In the genomic region with DNA sequence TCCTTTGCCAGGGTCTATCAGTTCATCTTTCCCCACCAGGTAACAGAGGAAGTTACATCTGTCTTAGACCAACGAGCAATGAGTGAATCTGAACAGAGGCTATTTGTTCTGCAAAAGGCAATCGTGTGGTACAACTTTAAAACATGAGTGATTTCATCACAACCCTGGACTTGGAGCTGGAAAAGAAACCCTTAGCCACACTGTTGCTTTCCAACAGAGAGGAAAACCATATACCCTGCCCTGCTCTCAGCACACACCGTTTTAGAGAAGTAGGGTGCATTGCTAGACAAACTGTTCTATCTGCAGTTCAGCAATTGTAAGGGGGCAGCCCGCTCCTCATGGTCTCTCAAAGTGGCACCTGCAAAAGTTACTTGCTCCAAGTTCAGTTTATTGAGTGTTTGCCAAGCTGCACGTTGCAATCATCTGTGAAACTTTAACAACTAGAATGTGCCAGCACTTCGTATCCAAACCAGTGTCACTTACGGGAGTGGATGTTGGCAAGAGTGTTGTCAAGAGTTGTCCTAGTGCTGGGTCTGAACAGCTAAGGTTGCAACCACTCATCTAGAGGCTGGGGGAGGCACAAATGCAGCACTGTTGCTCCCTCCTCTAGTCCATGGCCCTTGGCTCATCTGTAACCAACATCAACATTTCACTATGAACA, we compare ENCODE assay signal across 24 mouse cellular contexts. TPM values are rescaled to one million over a fixed set of nuclear protein-coding genes. Genes with fewer than 3 reads are reported as not detected.
A peak's percentile ranks its signal among the peaks of the same experiment; 100 is the strongest.
DNase-seq lines count a peak whose midpoint lies in the region; ATAC-seq and TF ChIP-seq lines count a peak whose summit lies in the region.
"Had no signal": no experiment of that assay in that cellular context is flagged by ENCODE, and none has a peak within 500 bp of the region (broad histone marks: within the 10 kb centered on the region; RNA-seq: fewer than 3 reads in every experiment).

No protein-coding gene starts in this region.

- TF ChIP-seq POLR2A in small intestine, adult 2 months (IDR thresholded peaks at IDR 0.05; ENCODE audit: low read depth, low read length): no peak

- WGBS in kidney, embryonic 16.5 days: 80% methylated on average over 7 of the region's 7 CpGs
- WGBS in lung, embryonic 16.5 days: 42% methylated on average over 7 of the region's 7 CpGs
- WGBS in small intestine, adult 2 months: 70% methylated on average over 7 of the region's 7 CpGs

- H3K36me3 ChIP-seq in kidney, embryonic 16.5 days (ENCODE audit: insufficient read depth, low read length): no peaks in the 10 kb centered on the region
- no peaks in the 10 kb centered on the region for H3K36me3 ChIP-seq in lung, embryonic 16.5 days (ENCODE audit: control insufficient read depth, insufficient read depth, low read length)
- no peaks in the 10 kb centered on the region for H3K36me3 ChIP-seq in small intestine, adult 2 months (ENCODE audit: control insufficient read depth, insufficient read depth, low read length)
- H3K36me3 ChIP-seq: embryonic facial prominence, embryonic 13.5 days; forebrain, embryonic 12.5 days; G1E; heart, embryonic 15.5 days; hindbrain, embryonic 10.5 days had no signal

- no peaks in the 10 kb centered on the region for H3K9me3 ChIP-seq in kidney, embryonic 16.5 days (ENCODE audit: low read length)
- H3K9me3 ChIP-seq in lung, embryonic 16.5 days (ENCODE audit: control insufficient read depth, low read length): no peaks in the 10 kb centered on the region
- H3K9me3 ChIP-seq: embryonic facial prominence, embryonic 13.5 days; forebrain, embryonic 12.5 days; G1E; heart, embryonic 15.5 days; hindbrain, embryonic 10.5 days had no signal

- no peak overlapping the region for H3K4me2 ChIP-seq in kidney, embryonic 16.5 days (replicated peaks; ENCODE audit: low read depth, low read length)
- no peak overlapping the region for H3K4me2 ChIP-seq in lung, embryonic 16.5 days (ENCODE audit: low read depth, low read length)
- H3K4me2 ChIP-seq: embryonic facial prominence, embryonic 13.5 days; forebrain, embryonic 12.5 days; heart, embryonic 11.5 days; heart, embryonic 15.5 days; hindbrain, embryonic 14.5 days had no signal

- H3K27me3 ChIP-seq in kidney, embryonic 16.5 days (ENCODE audit: insufficient read depth, low read length): no peaks in the 10 kb centered on the region
- no peaks in the 10 kb centered on the region for H3K27me3 ChIP-seq in lung, embryonic 16.5 days (ENCODE audit: control insufficient read depth, insufficient read depth, low read depth, low read length)
- no peaks in the 10 kb centered on the region for H3K27me3 ChIP-seq in small intestine, adult 2 months (ENCODE audit: control insufficient read depth, insufficient read depth, low read length)
- H3K27me3 ChIP-seq: embryonic facial prominence, embryonic 13.5 days; forebrain, embryonic 12.5 days; heart, embryonic 15.5 days had no signal

- no peak overlapping the region for H3K9ac ChIP-seq in kidney, embryonic 16.5 days (replicated peaks; ENCODE audit: low read length)
- no peak overlapping the region for H3K9ac ChIP-seq in lung, embryonic 16.5 days (ENCODE audit: low read length)
- H3K9ac ChIP-seq: embryonic facial prominence, embryonic 13.5 days; forebrain, embryonic 12.5 days; heart, embryonic 15.5 days; hindbrain, embryonic 14.5 days had no signal

- no peak overlapping the region for H3K27ac ChIP-seq in kidney, embryonic 16.5 days (ENCODE audit: low read length)
- no peak overlapping the region for H3K27ac ChIP-seq in lung, embryonic 16.5 days (ENCODE audit: low read length)
- 0 out of 2 replicates have a peak overlapping the region, but pooled peaks have one; percentile 5 for H3K27ac ChIP-seq in small intestine, adult 2 months (ENCODE audit: insufficient read depth, low read depth, low read length)
- H3K27ac ChIP-seq: embryonic facial prominence, embryonic 13.5 days; forebrain, embryonic 12.5 days; heart, embryonic 15.5 days; hindbrain, embryonic 10.5 days; hindbrain, embryonic 14.5 days had no signal

- no peak for TF ChIP-seq CTCF in small intestine, adult 2 months (IDR thresholded peaks at IDR 0.05; ENCODE audit: extremely low read depth, insufficient read length, insufficient replicate concordance, low read depth, low read length)

- no peak for ATAC-seq in kidney, embryonic 16.5 days (ENCODE audit: low FRiP score, low TSS enrichment)
- peak; percentile 50 for ATAC-seq in lung, embryonic 16.5 days (ENCODE audit: low read depth)
- ATAC-seq: CD4-positive, CD25-positive, alpha-beta regulatory T cell, adult 4 months; forebrain, embryonic 16.5 days had no signal

- DNase-seq in adrenal gland, adult 2 months: peak; percentile 5
- no peak for DNase-seq in adrenal gland, adult 8-10 months
- peak; percentile 5 for DNase-seq in kidney, adult 9 months
- DNase-seq in lung, postnatal 10 days: no peak
- no peak for DNase-seq in thymus, adult 18-20 months
- DNase-seq: adrenal gland, postnatal 25 days; B cell, adult 2 months; cerebellum, adult 18-20 months; cerebellum, adult 9-11 months; cerebellum, postnatal 36 days; gastrocnemius, postnatal 14 days; heart, adult 18-20 months had no signal

- H3K4me1 ChIP-seq in kidney, embryonic 16.5 days (ENCODE audit: insufficient read depth, low read length): peaks cover 9% of the 10 kb centered on the region
- H3K4me1 ChIP-seq in lung, embryonic 16.5 days (replicated peaks; ENCODE audit: control insufficient read depth, insufficient read depth, low read length): no peaks in the 10 kb centered on the region
- no peaks in the 10 kb centered on the region for H3K4me1 ChIP-seq in small intestine, adult 2 months (ENCODE audit: control insufficient read depth, insufficient read depth, insufficient read length, low read length)
- H3K4me1 ChIP-seq: forebrain, embryonic 12.5 days; hindbrain, embryonic 10.5 days had no signal

- H3K4me3 ChIP-seq in kidney, embryonic 16.5 days (ENCODE audit: low read length): no peak overlapping the region
- no peak overlapping the region for H3K4me3 ChIP-seq in lung, embryonic 16.5 days (ENCODE audit: low read length)
- H3K4me3 ChIP-seq in small intestine, adult 2 months (ENCODE audit: low read depth, low read length): no peak overlapping the region
- H3K4me3 ChIP-seq: embryonic facial prominence, embryonic 13.5 days; forebrain, embryonic 12.5 days; heart, embryonic 15.5 days; hindbrain, embryonic 10.5 days had no signal

RNA-seq across cellular contexts. Expression of a gene that starts 37.8 kb away (rescaled TPM):
- total RNA-seq in adrenal gland, adult 2 months (2021): 1 to 10 TPM; 1.6 to 1.8 TPM
- 2.4 and 3.2 TPM in 2 replicates for polyA plus RNA-seq in adrenal gland, adult 2 months (2012; rRNA removed)
- 1 to 10 TPM; 2.4 to 3.5 (median 3.0) TPM for total RNA-seq in adrenal gland, adult 8-10 months (2022)
- polyA plus RNA-seq in kidney, embryonic 16.5 days (2015; fragmentation: Nextera tagmentation; extraction: Ambion mirVana): 1.4 and 1.5 TPM in 2 replicates
- 4.6 and 5.2 TPM in 2 replicates for polyA plus RNA-seq in lung, embryonic 16.5 days (2015; fragmentation: Nextera tagmentation; extraction: Ambion mirVana)
- 1.8 and 2.3 TPM in 2 replicates for polyA plus RNA-seq in small intestine, adult 2 months (2012; rRNA removed)
- polyA plus RNA-seq: CD4-positive, CD25-positive, alpha-beta regulatory T cell, adult 4 months; G1E had no signal

Comparison
In these comparisons a context has a peak if more than half of its experiments do, and no peak if none do; other contexts are left out.
1. DNase-seq: peak in adrenal gland, adult 2 months (single experiment) and kidney, adult 9 months (single experiment); none in adrenal gland, adult 8-10 months (single experiment), lung, postnatal 10 days (single experiment) and thymus, adult 18-20 months (0 of 2).